Mouse (Mus musculus): ENCODE data around the gene Crebl2. TPM values are rescaled to one million over a fixed set of nuclear protein-coding genes. Genes with fewer than 3 reads are reported as not detected.

Crebl2 gene
- polyA plus RNA-seq, 1 experiment from 2014 or later = 6.6 TPM

GRCm38 (mm10) chr6:134862671-134863104, 32.7 kb downstream of the Crebl2 start:
- Histone ChIP-seq H3K9ac (replicated peaks) (no peak overlapping the region), H3K4me1 (ENCODE audit: insufficient read depth) (peaks cover 3% of the 10 kb centered on the region; the same call in 1 of the 2 replicates), H3K4me2 (ENCODE audit: low read depth, low read length) (peak overlapping the region; percentile 48), H3K27me3 (ENCODE audit: insufficient read depth, low read length) (no peaks in the 10 kb centered on the region), H3K9me3 (ENCODE audit: low read length) (no peaks in the 10 kb centered on the region), H3K4me3 (ENCODE audit: low read depth, low read length) (no peak overlapping the region), H3K27ac (ENCODE audit: low read depth) (no peak overlapping the region), H3K36me3 (replicated peaks; ENCODE audit: insufficient read depth, low read length) (peaks cover 8% of the 10 kb centered on the region)
- DNase-seq = no peak
- WGBS (ENCODE audit: insufficient replicate concordance) = 67% methylated on average over 13 of the region's 13 CpGs
- ATAC-seq = no peak
- TF ChIP-seq CTCF (IDR thresholded peaks at IDR 0.05; ENCODE audit: low read depth) (no peak), EP300 (IDR thresholded peaks at IDR 0.05; ENCODE audit: low read depth) (no peak)

GRCm38 (mm10) chr6:134863146-134863545, 33.2 kb downstream of the Crebl2 start:
- peaks cover 8% of the 10 kb centered on the region for H3K36me3 ChIP-seq (replicated peaks; ENCODE audit: insufficient read depth, low read length)
- no peak overlapping the region for H3K9ac ChIP-seq (replicated peaks)
- ATAC-seq (peak; percentile 65), DNase-seq (peak; percentile 92)
- H3K27me3 ChIP-seq (ENCODE audit: insufficient read depth, low read length) = no peaks in the 10 kb centered on the region
- H3K4me2 ChIP-seq (ENCODE audit: low read depth, low read length) = peak overlapping the region; percentile 48
- TF ChIP-seq CTCF (IDR thresholded peaks at IDR 0.05; ENCODE audit: low read depth) = peak; percentile 95
- TF ChIP-seq EP300 (IDR thresholded peaks at IDR 0.05; ENCODE audit: low read depth) = no peak
- no peak overlapping the region for H3K27ac ChIP-seq (ENCODE audit: low read depth)
- no peaks in the 10 kb centered on the region for H3K9me3 ChIP-seq (ENCODE audit: low read length)
- H3K4me3 ChIP-seq (ENCODE audit: low read depth, low read length) = no peak overlapping the region
- WGBS (ENCODE audit: insufficient replicate concordance) = 4% methylated on average over 19 of the region's 19 CpGs
- peaks cover 3% of the 10 kb centered on the region; the same call in 1 of the 2 replicates for H3K4me1 ChIP-seq (ENCODE audit: insufficient read depth)

GRCm38 (mm10) chr6:134866113-134866512, 36.2 kb downstream of the Crebl2 start:
- peaks cover 11% of the 10 kb centered on the region for H3K36me3 ChIP-seq (replicated peaks; ENCODE audit: insufficient read depth, low read length)
- TF ChIP-seq CTCF (IDR thresholded peaks at IDR 0.05; ENCODE audit: low read depth) = no peak
- no peak for TF ChIP-seq EP300 (IDR thresholded peaks at IDR 0.05; ENCODE audit: low read depth)
- 83% methylated on average over 7 of the region's 7 CpGs for WGBS (ENCODE audit: insufficient replicate concordance)
- no peaks in the 10 kb centered on the region for H3K27me3 ChIP-seq (ENCODE audit: insufficient read depth, low read length)
- H3K4me3 ChIP-seq (ENCODE audit: low read depth, low read length) = no peak overlapping the region
- H3K9ac ChIP-seq (replicated peaks) = no peak overlapping the region
- no peaks in the 10 kb centered on the region for H3K9me3 ChIP-seq (ENCODE audit: low read length)
- no peaks in the 10 kb centered on the region; the same call in 1 of the 2 replicates for H3K4me1 ChIP-seq (ENCODE audit: insufficient read depth)
- no peak overlapping the region for H3K27ac ChIP-seq (ENCODE audit: low read depth)
- ATAC-seq (no peak), DNase-seq (no peak)
- no peak overlapping the region for H3K4me2 ChIP-seq (ENCODE audit: low read depth, low read length)

GRCm38 (mm10) chr6:134867325-134867724, 37.4 kb downstream of the Crebl2 start:
- Histone ChIP-seq H3K4me2 (ENCODE audit: low read depth, low read length) (no peak overlapping the region), H3K4me3 (ENCODE audit: low read depth, low read length) (no peak overlapping the region), H3K4me1 (ENCODE audit: insufficient read depth) (no peaks in the 10 kb centered on the region; the same call in 1 of the 2 replicates), H3K27ac (ENCODE audit: low read depth) (no peak overlapping the region), H3K9me3 (ENCODE audit: low read length) (no peaks in the 10 kb centered on the region), H3K27me3 (ENCODE audit: insufficient read depth, low read length) (no peaks in the 10 kb centered on the region), H3K36me3 (replicated peaks; ENCODE audit: insufficient read depth, low read length) (peaks cover 11% of the 10 kb centered on the region), H3K9ac (replicated peaks) (no peak overlapping the region)
- ATAC-seq (no peak), DNase-seq (no peak)
- 83% methylated on average over 3 of the region's 3 CpGs for WGBS (ENCODE audit: insufficient replicate concordance)
- TF ChIP-seq EP300 (IDR thresholded peaks at IDR 0.05; ENCODE audit: low read depth) = no peak
- no peak for TF ChIP-seq CTCF (IDR thresholded peaks at IDR 0.05; ENCODE audit: low read depth)

GRCm38 (mm10) chr6:134870209-134870742, 40.3 kb downstream of the Crebl2 start:
- peak; percentile 74 for ATAC-seq
- Histone ChIP-seq H3K27me3 (ENCODE audit: insufficient read depth, low read length) (no peaks in the 10 kb centered on the region), H3K4me1 (ENCODE audit: insufficient read depth) (no peaks in the 10 kb centered on the region; the same call in 1 of the 2 replicates), H3K4me2 (ENCODE audit: low read depth, low read length) (no peak overlapping the region), H3K27ac (ENCODE audit: low read depth) (peak overlapping the region; percentile 16; the same call in 1 of the 2 replicates), H3K36me3 (replicated peaks; ENCODE audit: insufficient read depth, low read length) (peaks cover 11% of the 10 kb centered on the region), H3K4me3 (ENCODE audit: low read depth, low read length) (no peak overlapping the region), H3K9ac (replicated peaks) (no peak overlapping the region), H3K9me3 (ENCODE audit: low read length) (no peaks in the 10 kb centered on the region)
- peak; percentile 29 for DNase-seq
- TF ChIP-seq CTCF (IDR thresholded peaks at IDR 0.05; ENCODE audit: low read depth) = peak; percentile 37
- TF ChIP-seq EP300 (IDR thresholded peaks at IDR 0.05; ENCODE audit: low read depth) = no peak
- 73% methylated on average over 12 of the region's 12 CpGs for WGBS (ENCODE audit: insufficient replicate concordance)

GRCm38 (mm10) chr6:134870887-134871286, 40.9 kb downstream of the Crebl2 start:
- ATAC-seq (peak; percentile 73), DNase-seq (no peak)
- H3K4me3 ChIP-seq (ENCODE audit: low read depth, low read length) = no peak overlapping the region
- peak overlapping the region; percentile 16; the same call in 1 of the 2 replicates for H3K27ac ChIP-seq (ENCODE audit: low read depth)
- H3K4me1 ChIP-seq (ENCODE audit: insufficient read depth) = no peaks in the 10 kb centered on the region; the same call in 1 of the 2 replicates
- peak; percentile 41; the same call in 1 of the 2 replicates for TF ChIP-seq EP300 (IDR thresholded peaks at IDR 0.05; ENCODE audit: low read depth)
- no peak for TF ChIP-seq CTCF (IDR thresholded peaks at IDR 0.05; ENCODE audit: low read depth)
- no peak overlapping the region for H3K4me2 ChIP-seq (ENCODE audit: low read depth, low read length)
- no peaks in the 10 kb centered on the region for H3K9me3 ChIP-seq (ENCODE audit: low read length)
- H3K36me3 ChIP-seq (replicated peaks; ENCODE audit: insufficient read depth, low read length) = peaks cover 11% of the 10 kb centered on the region
- H3K9ac ChIP-seq (replicated peaks) = no peak overlapping the region
- WGBS (ENCODE audit: insufficient replicate concordance) = 63% methylated on average over 4 of the region's 4 CpGs
- no peaks in the 10 kb centered on the region for H3K27me3 ChIP-seq (ENCODE audit: insufficient read depth, low read length)
